15 mouse cellular contexts compared by ENCODE assay signal in the genomic region with DNA sequence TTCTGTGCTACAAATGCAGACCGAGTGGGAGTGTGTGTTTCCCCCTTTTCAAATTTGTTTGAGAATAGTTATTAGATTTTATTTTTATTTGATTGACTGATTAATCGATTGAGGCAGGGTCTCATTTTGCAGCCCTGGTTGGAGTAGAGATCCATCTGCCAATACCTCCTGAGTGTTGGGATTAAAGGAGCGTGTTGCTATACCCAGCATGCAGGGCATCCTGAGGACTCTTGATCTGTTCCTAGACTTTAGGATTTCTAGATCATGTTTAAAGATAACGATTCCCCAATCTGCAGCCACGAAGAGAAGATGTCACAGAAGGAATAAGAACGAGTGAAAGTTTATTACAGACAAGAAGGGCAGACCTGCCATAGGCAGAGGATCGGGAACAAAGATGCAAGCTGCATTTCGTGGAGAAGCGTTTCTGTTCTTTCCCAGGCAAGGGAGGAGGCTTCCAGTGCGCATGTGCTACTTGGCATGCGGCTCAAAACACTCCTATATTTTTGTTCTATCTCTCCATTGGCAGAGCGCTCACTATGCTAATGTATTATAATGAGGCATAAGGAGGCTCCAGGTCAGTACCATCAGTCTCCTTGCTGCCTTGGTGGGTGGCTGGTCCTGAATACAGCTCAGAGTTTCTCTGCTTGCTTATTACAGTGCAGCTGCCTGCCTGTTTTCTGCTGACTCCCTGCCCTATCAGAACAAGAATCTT. TPM values are rescaled to one million over a fixed set of nuclear protein-coding genes. Genes with fewer than 3 reads are reported as not detected.
A peak's percentile ranks its signal among the peaks of the same experiment; 100 is the strongest.
DNase-seq lines count a peak whose midpoint lies in the region; ATAC-seq and TF ChIP-seq lines count a peak whose summit lies in the region.
"Had no signal": no experiment of that assay in that cellular context is flagged by ENCODE, and none has a peak within 500 bp of the region (broad histone marks: within the 10 kb centered on the region; RNA-seq: fewer than 3 reads in every experiment).

No protein-coding gene starts in this region.

- peak; percentile 53 for DNase-seq in heart, adult 11 months
- no peak for DNase-seq in heart, adult 9 months (ENCODE audit: low spot score in 2 of 2)
- DNase-seq in hindbrain, embryonic 14.5 days (ENCODE audit: low spot score) = peak; percentile 71
- no peak for DNase-seq in testis, postnatal 10 days (ENCODE audit: low spot score)
- no peak for DNase-seq in heart, adult 2 months
- DNase-seq in lung, postnatal 36 days = no peak
- DNase-seq: heart, postnatal 10 days; liver, postnatal 0 days had no signal

- no peaks in the 10 kb centered on the region for H3K9me3 ChIP-seq in hindbrain, embryonic 14.5 days (ENCODE audit: control insufficient read depth, low read length)
- no peaks in the 10 kb centered on the region for H3K9me3 ChIP-seq in neural tube, embryonic 15.5 days (replicated peaks)
- H3K9me3 ChIP-seq: embryonic facial prominence, embryonic 13.5 days; limb, embryonic 10.5 days had no signal

- no peaks in the 10 kb centered on the region for H3K36me3 ChIP-seq in hindbrain, embryonic 14.5 days (replicated peaks; ENCODE audit: control insufficient read depth, insufficient read depth)
- H3K36me3 ChIP-seq in neural tube, embryonic 15.5 days = no peaks in the 10 kb centered on the region
- H3K36me3 ChIP-seq in heart, adult 2 months (ENCODE audit: control insufficient read depth, insufficient read depth, low read length) = no peaks in the 10 kb centered on the region
- H3K36me3 ChIP-seq: embryonic facial prominence, embryonic 13.5 days; limb, embryonic 10.5 days had no signal

- H3K27me3 ChIP-seq in hindbrain, embryonic 14.5 days (ENCODE audit: control insufficient read depth, insufficient read depth, low read length) = no peaks in the 10 kb centered on the region
- no peaks in the 10 kb centered on the region for H3K27me3 ChIP-seq in neural tube, embryonic 15.5 days (replicated peaks)
- H3K27me3 ChIP-seq in heart, adult 2 months (ENCODE audit: control insufficient read depth, insufficient read depth, low read length) = no peaks in the 10 kb centered on the region
- H3K27me3 ChIP-seq: embryonic facial prominence, embryonic 13.5 days had no signal

- no peak overlapping the region for H3K4me3 ChIP-seq in cortical plate, adult 2 months (ENCODE audit: insufficient read depth, low read length)
- H3K4me3 ChIP-seq in hindbrain, embryonic 14.5 days (replicated peaks; ENCODE audit: low read length) = no peak overlapping the region
- no peak overlapping the region for H3K4me3 ChIP-seq in neural tube, embryonic 15.5 days (replicated peaks)
- no peak overlapping the region for H3K4me3 ChIP-seq in heart, adult 2 months
- H3K4me3 ChIP-seq: embryonic facial prominence, embryonic 13.5 days; limb, embryonic 10.5 days had no signal

- no peak for TF ChIP-seq EP300 in heart, adult 2 months (IDR thresholded peaks at IDR 0.05; ENCODE audit: insufficient read depth, low read depth, low read length)

- WGBS in hindbrain, embryonic 14.5 days = 50% methylated on average over 12 of the region's 12 CpGs
- 41% methylated on average over 12 of the region's 12 CpGs for WGBS in neural tube, embryonic 15.5 days
- WGBS in heart, adult 2 months = 59% methylated on average over 12 of the region's 12 CpGs

- ATAC-seq in hindbrain, embryonic 14.5 days (ENCODE audit: low FRiP score) = peak; percentile 90
- peak; percentile 87 for ATAC-seq in neural tube, embryonic 15.5 days (ENCODE audit: low FRiP score)
- ATAC-seq: liver, postnatal 0 days had no signal

- peak; percentile 83 for TF ChIP-seq POLR2A in cortical plate, adult 2 months (IDR thresholded peaks at IDR 0.05; ENCODE audit: extremely low read depth, insufficient read depth, low read length)
- no peak for TF ChIP-seq POLR2A in heart, adult 2 months (IDR thresholded peaks at IDR 0.05; ENCODE audit: insufficient read depth, low read depth, low read length)

- TF ChIP-seq CTCF in cortical plate, adult 2 months (IDR thresholded peaks at IDR 0.05; ENCODE audit: extremely low read depth, insufficient read depth, low read length) = no peak
- no peak for TF ChIP-seq CTCF in heart, adult 2 months (IDR thresholded peaks at IDR 0.05)

- no peak overlapping the region for H3K27ac ChIP-seq in cortical plate, adult 2 months (ENCODE audit: insufficient read depth, low read length)
- H3K27ac ChIP-seq in hindbrain, embryonic 14.5 days = peak overlapping the region; percentile 56
- peak overlapping the region; percentile 66 for H3K27ac ChIP-seq in neural tube, embryonic 15.5 days (replicated peaks)
- H3K27ac ChIP-seq in heart, adult 2 months = no peak overlapping the region
- H3K27ac ChIP-seq: embryonic facial prominence, embryonic 13.5 days; limb, embryonic 10.5 days had no signal

- intact Hi-C loops in heart, adult 2 months (cut with DNase I) = no loop called here

- peak overlapping the region; percentile 36 for H3K4me2 ChIP-seq in hindbrain, embryonic 14.5 days (replicated peaks)
- H3K4me2 ChIP-seq in neural tube, embryonic 15.5 days = peak overlapping the region; percentile 45
- H3K4me2 ChIP-seq: embryonic facial prominence, embryonic 13.5 days had no signal

- H3K9ac ChIP-seq in hindbrain, embryonic 14.5 days = peak overlapping the region; percentile 40
- H3K9ac ChIP-seq in neural tube, embryonic 15.5 days (replicated peaks) = no peak overlapping the region
- no peak overlapping the region for H3K9ac ChIP-seq in heart, adult 2 months (ENCODE audit: low read depth, low read length)
- H3K9ac ChIP-seq: embryonic facial prominence, embryonic 13.5 days; liver, postnatal 0 days had no signal

- no peaks in the 10 kb centered on the region for H3K79me2 ChIP-seq in heart, adult 2 months (replicated peaks; ENCODE audit: control insufficient read depth, insufficient read depth, low read length)

- H3K4me1 ChIP-seq in cortical plate, adult 2 months (ENCODE audit: control insufficient read depth, insufficient read depth, low read length) = peaks cover 9% of the 10 kb centered on the region
- peaks cover 11% of the 10 kb centered on the region; the same call in 1 of the 2 replicates for H3K4me1 ChIP-seq in hindbrain, embryonic 14.5 days (replicated peaks; ENCODE audit: control insufficient read depth, insufficient read depth, low read length)
- peaks cover 22% of the 10 kb centered on the region for H3K4me1 ChIP-seq in neural tube, embryonic 15.5 days
- no peaks in the 10 kb centered on the region for H3K4me1 ChIP-seq in heart, adult 2 months (ENCODE audit: control insufficient read depth, insufficient read depth, low read length)
- H3K4me1 ChIP-seq: embryonic facial prominence, embryonic 13.5 days; limb, embryonic 10.5 days had no signal

RNA-seq across cellular contexts. Expression of gene Frmpd2, which starts 53.9 kb away (rescaled TPM):
- 0.49 and 1.0 TPM in 2 replicates for polyA plus RNA-seq in cortical plate, adult 2 months (2012; rRNA removed)
- 0.16 and 0.30 TPM in 2 replicates for polyA plus RNA-seq in hindbrain, embryonic 14.5 days (2014; fragmentation: Nextera tagmentation; extraction: Ambion mirVana)
- 0.24 TPM in 1 of 2 replicates, not detected in the other for polyA plus RNA-seq in neural tube, embryonic 15.5 days (2015; fragmentation: Nextera tagmentation; extraction: Ambion mirVana)
- total RNA-seq in heart, adult 2 months (2021) = not detected
- polyA plus RNA-seq in heart, adult 2 months (2012; rRNA removed) = 0.15 and 0.21 TPM in 2 replicates
- total RNA-seq: gastrocnemius, adult 8-10 months; heart, postnatal 10 days; megakaryocyte-erythroid progenitor cell, adult 5-6 weeks had no signal
- polyA plus RNA-seq: embryonic facial prominence, embryonic 13.5 days; kidney, embryonic 14.5 days; limb, embryonic 10.5 days; liver, postnatal 0 days had no signal

Comparison
In these comparisons a context has a peak if more than half of its experiments do, and no peak if none do; other contexts are left out.
1. DNase-seq: peak in heart, adult 11 months (single experiment) and hindbrain, embryonic 14.5 days (single experiment); none in heart, adult 9 months (0 of 2), testis, postnatal 10 days (single experiment), heart, adult 2 months (0 of 2) and lung, postnatal 36 days (single experiment).
2. H3K27ac ChIP-seq: peak in hindbrain, embryonic 14.5 days (single experiment) and neural tube, embryonic 15.5 days (single experiment); none in cortical plate, adult 2 months (single experiment) and heart, adult 2 months (single experiment).